Mouse (Mus musculus) urinary bladder, adult 18-20 months (tissue): ENCODE results near the gene Srrm4.
A peak's percentile ranks its signal among the peaks of the same experiment; 100 is the strongest.

Experiments used
- DNase-seq, 2 experiments: peaks; one replicate each; pipeline ENCODE4 v3.0.0; 2022; ENCODE audit warnings: low spot score in 2 of 2, mixed read lengths in 2 of 2

Gene Srrm4

DNA sequence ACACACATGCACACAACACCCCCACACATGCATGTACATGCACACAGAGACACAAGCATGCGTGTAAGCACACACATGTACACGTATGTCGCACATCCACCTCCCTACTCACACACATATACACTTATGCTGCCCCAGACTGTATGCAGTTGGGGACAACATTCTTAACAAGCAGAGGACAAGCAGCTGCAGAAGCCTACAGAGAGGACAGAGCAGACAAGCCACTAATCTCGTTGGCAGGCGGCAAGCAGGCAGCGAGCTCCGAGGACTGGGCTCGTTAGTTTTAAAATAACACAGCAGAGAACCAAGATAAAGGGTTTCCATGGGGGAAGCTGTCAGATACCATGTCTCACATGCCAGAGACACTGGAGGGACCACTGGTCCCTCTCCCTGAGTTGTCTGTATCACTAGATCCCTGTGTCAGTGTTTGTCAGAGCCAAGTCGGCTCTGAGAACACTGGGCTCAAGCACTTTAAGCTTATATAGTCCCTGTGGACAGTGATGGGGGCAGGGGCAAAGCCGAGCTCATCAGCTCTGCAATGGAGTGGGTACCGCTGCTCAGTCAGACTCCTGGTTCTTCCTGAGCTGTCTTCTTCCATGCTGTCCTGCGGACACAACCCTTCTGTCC, 99.7 kb downstream of the Srrm4 start:
- DNase-seq = no peak

DNA sequence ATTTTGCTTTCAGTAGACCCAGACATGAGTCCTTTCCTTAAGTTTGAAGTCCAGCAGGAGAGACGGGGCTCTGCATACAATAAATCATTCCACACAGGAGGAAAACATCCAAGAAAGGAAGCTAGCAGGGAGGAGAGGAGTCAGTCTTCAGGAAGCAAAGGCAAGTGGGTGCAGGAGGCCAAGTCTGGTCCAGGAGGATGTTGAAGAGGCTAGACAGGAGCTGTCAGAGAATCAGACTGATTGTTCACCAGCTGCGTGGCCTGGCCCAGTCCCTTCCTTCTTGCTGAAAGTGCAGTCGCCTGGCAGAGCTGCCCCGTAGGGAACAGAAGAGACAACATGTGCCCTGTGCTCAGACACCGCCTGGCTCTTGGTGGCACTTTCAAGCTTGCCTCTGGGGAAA, 100.8 kb downstream of the Srrm4 start:
- DNase-seq = no peak

DNA sequence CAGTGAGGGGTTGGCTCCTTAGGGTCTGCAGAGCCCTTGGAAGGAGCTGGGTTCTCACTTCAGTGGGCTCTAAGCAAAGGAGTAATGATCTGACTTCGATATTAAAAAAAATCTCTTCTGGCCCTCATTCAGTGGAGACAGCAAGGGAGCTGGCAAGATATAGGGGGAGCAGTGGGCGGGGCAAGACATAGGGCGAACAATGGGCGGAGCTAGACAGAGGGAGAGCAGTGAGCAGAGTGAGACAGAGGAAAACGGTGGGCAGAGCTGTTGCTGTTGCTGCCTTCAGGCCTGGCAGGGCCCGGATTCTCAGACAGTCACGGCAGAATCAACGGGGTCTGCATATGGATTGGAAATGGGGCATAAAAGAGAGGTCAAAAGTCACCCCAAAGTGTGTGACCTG, 102.0 kb downstream of the Srrm4 start:
- DNase-seq = no peak

GRCm38 (mm10) chr5:116486135-116486534, 105.5 kb downstream of the Srrm4 start:
- DNase-seq = no peak

GRCm38 (mm10) chr5:116485069-116485468, 106.5 kb downstream of the Srrm4 start:
- no peak for DNase-seq

DNA sequence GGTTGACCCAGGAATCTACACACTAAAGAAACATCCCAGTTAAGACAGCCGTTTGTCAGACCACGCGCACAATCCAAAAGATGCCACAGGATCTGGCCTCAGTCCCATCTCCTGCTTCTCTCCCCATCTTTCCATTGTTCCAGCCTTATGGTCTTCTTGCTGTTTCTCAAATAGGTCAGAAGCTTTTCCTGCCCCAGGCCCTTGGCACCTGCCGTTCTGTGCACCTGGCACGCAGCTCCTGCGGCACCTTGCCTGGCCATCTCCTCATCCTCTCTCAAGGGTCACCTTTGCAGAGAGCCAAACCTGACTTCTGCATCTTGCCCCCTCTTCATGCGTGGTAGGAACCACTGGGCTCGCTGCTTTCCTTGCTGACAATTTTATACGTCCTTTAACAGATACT, 107.4 kb downstream of the Srrm4 start:
- DNase-seq = no peak

DNA sequence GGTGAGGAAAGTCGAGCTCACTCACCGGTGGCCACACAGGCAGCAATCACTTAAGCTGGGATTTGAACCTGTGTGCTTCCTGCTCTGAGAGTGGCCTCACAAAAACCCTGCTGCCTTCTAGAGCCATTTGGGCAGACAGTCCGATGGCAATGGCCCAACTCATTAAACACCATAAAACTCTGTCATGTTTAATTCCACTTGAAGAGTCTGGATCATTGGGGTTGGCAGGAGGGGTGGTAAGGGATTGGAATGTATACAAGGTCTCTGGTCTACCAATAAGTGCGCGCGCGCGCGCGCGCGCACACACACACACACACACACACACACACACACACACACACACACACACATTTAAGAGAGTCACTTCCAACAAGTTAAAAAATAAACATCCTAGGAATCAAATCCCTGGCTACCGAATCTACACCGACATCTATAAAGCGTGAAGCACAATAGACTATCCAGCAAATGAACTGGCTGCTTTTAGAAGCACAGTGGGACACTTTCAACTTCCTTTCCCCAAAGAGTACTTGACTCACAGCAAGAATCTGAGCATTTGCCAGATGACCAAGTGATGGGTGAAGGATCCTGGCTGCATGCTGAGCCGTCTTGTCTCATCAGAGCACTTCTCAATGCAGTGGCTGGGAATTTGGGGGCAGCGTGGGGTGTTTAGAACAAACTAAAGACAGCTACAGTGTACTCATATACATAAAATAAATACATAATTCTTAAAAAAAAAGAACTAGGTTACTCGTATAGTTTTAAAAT, 112.8 kb downstream of the Srrm4 start:
- no peak for DNase-seq

- peak in 1 of 2 experiments; percentile 9 for DNase-seq
These were observed 115.6 kb downstream of the Srrm4 start for GRCm38 (mm10) chr5:116476006-116476405.

DNA sequence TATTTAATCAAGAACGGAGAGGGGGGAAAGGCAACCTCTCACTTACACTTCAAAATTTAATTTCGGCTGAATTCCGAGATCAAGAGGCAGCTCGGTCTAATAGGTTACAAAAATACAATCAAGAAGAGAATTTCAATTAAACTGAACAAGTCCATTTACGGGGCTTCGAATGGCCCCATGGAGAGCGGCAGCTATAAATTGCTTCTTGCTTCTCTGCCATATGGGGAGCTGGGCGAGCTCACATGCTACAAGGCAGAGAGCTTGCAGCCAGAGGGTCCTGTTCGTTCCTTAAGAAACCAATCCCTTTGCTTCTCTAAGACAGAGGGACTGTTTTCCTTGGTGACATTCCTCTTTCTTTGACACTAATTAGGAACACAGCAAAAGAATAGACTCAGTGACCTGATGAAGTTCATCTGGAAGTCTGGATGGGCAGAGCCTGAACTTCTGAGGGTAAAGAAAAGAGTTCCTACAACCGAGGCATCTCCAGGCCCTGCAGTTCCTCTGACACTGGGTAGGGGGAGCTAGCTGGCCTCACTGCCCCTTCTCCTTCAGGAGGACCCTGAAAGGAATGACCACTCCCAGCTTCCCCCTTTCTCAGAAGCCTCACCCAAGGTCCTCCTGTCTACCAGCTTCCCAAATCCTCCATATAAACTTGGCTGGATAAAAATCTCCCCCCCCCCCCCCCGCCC, 130.1 kb downstream of the Srrm4 start:
- DNase-seq = no peak

- no peak for DNase-seq
These were observed 131.6 kb downstream of the Srrm4 start for GRCm38 (mm10) chr5:116459970-116460369.

GRCm38 (mm10) chr5:116457791-116458190, 133.8 kb downstream of the Srrm4 start:
- DNase-seq = no peak

DNA sequence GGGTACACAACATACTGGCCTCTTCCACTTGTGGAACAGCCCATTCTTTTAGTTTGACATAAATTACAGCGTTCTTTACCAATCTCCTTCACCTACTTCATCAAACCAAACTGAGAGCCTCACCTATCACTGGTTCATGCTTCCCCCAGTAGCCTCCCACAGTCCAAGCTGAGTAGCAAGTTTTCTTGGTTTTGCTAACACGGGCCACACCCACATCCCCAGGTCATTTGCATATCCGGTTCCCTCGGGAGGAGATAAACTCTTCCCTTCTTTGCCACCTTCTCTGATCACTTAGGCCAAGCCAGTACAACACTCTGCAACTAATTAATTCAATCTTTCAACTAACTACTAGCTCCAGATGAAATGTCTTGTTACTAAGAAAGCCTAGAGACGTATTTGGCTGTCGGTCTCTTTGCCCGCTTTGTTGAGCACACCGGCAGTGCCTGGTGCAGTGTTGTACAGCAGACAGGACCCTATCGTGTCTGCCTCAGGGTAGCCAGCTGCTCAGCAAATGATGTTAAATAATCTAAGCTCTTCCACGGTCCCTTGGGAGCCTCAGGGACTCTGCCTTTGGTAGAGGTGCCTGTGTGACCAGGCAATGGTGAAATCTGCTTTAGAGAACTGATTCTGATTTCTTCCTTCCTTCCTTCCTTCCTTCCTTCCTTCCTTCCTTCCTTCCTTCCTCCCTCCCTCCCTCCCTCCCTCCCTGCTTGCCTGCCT, 134.7 kb downstream of the Srrm4 start:
- no peak for DNase-seq

DNA sequence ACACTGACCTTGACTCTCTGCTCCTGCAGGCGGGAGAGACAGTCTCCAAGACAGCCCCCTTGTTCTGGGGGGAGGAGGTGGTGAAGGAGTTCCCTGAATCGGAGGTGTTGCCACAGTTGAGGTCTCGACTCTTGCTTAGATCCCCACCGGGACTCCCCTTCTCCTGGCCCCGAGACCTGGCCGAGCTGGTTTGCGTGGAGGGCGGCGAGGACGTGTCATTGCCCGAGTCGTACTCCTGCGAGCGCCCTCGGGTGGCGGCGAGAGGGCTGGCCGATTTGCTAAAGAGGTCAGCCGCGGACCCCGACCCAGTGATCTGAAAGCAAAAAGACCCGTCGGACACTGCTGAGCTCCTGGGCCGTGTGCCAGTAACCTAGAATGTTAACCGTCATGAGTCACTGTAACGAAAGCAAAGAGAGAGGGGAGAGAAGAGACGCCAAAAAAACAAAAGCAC, 138.2 kb downstream of the Srrm4 start:
- DNase-seq = peak; percentile 45 to 63

DNA sequence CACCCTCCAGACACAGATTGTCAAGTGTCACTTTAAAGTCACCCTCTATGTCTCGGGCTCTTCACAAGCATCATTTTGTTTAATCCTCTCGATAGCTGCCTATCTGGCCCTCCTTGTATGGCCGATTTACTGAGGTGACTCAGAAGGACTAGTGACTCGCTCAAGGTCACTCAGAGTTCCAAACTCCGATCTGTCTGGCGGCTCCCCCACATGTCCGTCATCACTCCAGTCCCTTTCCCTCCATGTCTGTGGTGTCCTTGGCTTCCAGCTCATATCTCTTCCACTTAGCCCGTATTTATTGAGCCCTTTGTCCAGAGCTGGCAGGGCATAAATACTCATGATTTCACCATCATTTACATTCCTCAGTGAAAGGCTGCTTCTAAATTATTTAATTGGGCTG, 140.7 kb downstream of the Srrm4 start:
- DNase-seq = no peak

DNA sequence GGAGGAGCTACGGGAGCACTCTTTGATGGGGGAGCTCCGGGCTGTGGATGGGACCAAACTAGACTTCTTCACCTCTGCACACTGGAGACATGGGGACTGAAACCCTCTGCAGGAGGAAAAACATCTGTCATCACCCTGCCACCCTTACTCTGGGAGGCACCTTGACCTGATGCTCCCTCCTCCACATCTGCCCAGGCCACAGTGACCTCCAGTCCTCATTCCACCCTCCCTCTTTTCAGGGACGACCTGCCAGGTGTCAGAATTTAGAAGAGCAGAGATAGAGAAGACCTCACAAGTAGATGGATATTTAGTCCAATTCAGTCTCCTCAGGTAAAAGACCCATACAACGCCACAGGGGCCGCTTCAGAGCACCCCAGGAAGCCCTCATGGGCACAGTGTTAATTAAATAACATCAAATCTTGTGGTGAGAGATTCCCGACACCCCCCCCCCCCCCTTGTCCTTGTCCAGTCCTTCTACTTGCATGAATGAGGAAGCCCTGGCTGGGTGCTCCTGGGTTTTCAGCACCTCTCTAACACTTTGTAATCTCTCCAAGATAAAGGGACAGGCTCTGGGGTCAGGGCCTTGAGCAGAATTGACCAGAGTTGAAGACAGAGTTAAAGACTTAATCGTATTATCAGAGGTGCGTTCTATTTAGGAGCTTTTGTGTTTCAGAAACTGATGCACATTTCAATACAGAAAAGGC, 141.9 kb downstream of the Srrm4 start:
- no peak for DNase-seq

GRCm38 (mm10) chr5:116448409-116449191, 143.0 kb downstream of the Srrm4 start:
- no peak for DNase-seq

DNA sequence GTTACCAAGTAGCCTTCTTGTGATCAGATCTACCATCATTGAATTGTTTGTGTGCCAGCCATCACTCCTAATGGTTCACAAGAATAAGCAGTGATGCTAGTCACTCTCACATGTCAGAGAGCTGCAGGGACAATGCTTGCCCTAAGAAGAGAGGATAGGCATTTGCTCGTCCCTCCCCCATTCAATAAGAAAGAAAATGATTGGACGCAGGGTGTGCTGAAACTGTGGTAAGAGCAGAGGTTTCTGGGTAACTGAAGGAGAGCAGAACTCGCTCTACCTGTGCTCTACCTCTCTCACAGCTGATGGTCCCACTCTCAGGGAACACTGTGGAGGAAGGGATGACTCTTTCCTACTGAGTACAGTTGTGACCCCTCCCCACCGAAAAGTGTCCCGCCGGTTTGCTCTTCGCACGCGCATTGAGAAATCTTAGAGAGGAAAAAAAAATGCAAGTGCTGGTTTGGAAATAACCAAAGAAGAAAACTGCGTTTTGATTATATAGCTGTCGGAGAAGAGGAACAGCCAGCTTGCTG, 143.7 kb downstream of the Srrm4 start:
- DNase-seq = no peak

- no peak for DNase-seq
These were observed 145.1 kb downstream of the Srrm4 start for GRCm38 (mm10) chr5:116446552-116446951.

DNA sequence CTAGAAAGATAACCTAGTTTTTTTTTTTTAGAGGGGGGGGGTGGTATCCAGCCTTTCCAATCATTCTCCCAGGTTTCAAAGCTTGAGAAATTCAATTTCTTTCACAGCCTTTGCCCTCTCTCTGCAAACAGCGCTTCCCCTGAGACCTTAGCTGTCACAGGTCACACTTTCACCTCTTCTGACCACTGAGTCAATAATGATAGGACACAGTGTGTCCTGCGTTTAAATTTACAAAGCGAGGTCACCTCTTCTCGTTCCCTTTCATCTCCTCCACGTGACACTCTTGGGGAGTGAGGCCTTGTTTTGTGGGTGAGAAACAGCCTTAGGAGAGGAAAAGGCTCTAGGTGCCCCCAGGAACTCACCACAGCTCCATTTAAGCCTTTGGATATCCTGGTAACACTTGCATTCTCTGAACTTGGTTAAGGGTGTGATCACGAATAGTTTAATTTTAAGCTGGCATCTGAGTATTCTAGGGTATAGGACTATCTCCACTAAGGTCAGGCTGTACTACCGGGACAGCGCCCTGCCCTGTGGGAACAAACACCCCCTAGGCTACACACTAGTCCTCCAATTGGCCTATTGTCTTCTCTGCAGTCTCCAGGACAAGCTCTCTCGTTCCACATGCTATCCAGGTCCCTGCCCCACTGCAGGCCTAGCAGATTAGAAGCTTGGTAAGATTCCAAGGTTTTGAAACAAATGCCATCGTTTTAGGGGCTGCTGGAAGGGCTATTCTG, 145.8 kb downstream of the Srrm4 start:
- DNase-seq = no peak

GRCm38 (mm10) chr5:116444517-116444916, 147.1 kb downstream of the Srrm4 start:
- no peak for DNase-seq
